Mouse (Mus musculus) adrenal gland, adult 10 weeks (tissue): ENCODE measurements around the gene Ube2e1. TPM values are rescaled to one million over a fixed set of nuclear protein-coding genes. Genes with fewer than 3 reads are reported as not detected.

ENCODE experiments used
- polyA plus RNA-seq: library from polyadenylated mRNA; stranded (reverse); fragments of 350-450 nt; fragmentation: Illumina TruSeq; extraction: RNeasy Lipid Tissue Mini Kit (QIAGEN cat#74804); gene quantifications from one replicate; pipeline ENCODE4 v1.2.3, GENCODE M21; 2014; ENCODE audit warnings: low read depth, low replicate concordance

The Ube2e1 gene
- 256 TPM for polyA plus RNA-seq

DNA sequence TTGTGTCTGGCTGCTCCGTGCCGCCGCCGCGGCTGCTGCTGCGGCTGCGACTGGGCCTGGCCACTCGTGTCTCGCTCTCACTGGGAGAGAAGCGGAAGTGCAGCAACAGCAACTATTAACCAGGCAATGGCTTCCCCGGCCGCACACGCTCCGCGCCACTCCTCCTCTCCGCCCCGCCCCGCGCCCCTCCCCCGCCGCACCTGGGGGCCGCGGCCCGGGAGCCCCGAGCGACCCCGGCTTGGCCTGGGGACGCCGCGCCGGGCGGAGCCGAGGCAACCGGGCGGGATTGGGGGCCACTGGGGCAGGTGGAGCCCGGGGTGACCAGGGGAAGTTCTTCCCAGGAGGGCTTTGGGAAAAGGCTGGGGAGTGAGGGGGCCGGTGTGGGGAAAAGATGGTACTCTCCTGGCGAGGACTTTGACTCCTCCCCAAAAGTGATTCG, at the start of gene Ube2e1:
TSS of gene Ube2e1 (minus strand) at position 167 of the 439 bp plus-strand sequence.

DNA sequence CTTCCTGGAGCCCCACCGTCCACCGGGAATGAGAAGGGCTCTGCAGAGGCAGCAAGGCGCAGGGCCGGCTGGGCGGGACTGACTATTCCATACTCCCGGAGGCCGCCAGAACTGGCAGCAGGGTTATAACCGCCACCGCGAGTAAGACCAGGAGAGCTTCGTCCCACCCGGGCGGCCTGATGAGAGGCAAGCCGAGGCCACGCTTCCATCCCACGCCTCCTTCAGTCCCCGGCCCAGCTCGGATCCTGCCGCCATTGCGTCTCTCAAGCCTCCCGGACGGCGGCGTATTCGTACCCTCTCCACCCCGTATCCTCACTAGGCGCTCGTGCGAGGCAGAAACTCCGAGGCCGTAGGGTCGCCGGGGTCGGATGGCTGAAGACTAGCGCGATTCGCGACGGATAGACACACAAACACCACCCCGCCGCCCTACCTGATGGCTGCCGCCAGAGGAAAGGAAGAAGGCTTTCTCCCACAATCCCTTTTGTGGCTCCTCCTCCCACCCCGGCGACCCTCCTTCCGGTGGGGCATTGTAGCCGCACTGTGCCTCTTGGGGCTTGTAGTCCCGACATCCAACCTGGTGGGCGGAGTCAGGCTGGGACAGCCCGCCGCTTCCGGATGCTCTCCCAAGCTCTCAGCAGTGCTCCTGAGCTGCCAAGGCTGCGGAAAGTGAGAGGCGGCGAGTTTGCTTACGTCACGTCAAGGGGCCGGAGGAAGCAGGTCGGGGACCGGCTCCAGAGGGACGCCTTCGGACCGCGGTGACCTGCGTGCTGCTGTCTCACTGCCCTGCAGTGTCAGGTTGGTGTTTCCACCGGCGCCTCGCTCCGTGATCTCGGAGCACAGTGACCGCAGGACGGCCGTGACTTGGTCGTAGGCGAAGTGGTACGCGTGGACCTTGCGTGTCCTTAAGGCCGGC, 60.9 kb downstream of the Ube2e1 start, which contains the start of the genes Nkiras1 and Rpl15:
TSS of gene Nkiras1 (plus strand) at position 608 of the 913 bp plus-strand sequence.
TSS of gene Rpl15 (minus strand) at position 863 of the 913 bp plus-strand sequence.

GRCm38 (mm10) chr14:18238750-18239731, 92.6 kb downstream of the Ube2e1 start, which contains the start of gene Nr1d2:
Gene Nr1d2, minus strand, starts transcription at chr14:18239127.

Other genes with a start within 250 kb of the Ube2e1 start
- gene Nr1d2, start 92.7 kb downstream of the Ube2e1 start, polyA plus RNA-seq = 158 TPM
- 34.4 TPM for gene Nkiras1, start 60.7 kb downstream of the Ube2e1 start, polyA plus RNA-seq
- 332 TPM for gene Rpl15, start 60.5 kb downstream of the Ube2e1 start, polyA plus RNA-seq